Mouse (Mus musculus) leukemia stem cell, adult 10-12 weeks (primary cell): Measurements from ENCODE around the gene Nle1. TPM values are rescaled to one million over a fixed set of nuclear protein-coding genes. Genes with fewer than 3 reads are reported as not detected.

Source experiments
- polyA plus RNA-seq: library from polyadenylated mRNA; stranded (reverse); fragments of >175 nt; gene quantifications from 2 replicates; pipeline ENCODE4 v1.2.3, GENCODE M21; 2012; ENCODE audit warnings: low replicate concordance

The Nle1 gene
- 53.6 and 74.8 TPM in 2 replicates for polyA plus RNA-seq

DNA sequence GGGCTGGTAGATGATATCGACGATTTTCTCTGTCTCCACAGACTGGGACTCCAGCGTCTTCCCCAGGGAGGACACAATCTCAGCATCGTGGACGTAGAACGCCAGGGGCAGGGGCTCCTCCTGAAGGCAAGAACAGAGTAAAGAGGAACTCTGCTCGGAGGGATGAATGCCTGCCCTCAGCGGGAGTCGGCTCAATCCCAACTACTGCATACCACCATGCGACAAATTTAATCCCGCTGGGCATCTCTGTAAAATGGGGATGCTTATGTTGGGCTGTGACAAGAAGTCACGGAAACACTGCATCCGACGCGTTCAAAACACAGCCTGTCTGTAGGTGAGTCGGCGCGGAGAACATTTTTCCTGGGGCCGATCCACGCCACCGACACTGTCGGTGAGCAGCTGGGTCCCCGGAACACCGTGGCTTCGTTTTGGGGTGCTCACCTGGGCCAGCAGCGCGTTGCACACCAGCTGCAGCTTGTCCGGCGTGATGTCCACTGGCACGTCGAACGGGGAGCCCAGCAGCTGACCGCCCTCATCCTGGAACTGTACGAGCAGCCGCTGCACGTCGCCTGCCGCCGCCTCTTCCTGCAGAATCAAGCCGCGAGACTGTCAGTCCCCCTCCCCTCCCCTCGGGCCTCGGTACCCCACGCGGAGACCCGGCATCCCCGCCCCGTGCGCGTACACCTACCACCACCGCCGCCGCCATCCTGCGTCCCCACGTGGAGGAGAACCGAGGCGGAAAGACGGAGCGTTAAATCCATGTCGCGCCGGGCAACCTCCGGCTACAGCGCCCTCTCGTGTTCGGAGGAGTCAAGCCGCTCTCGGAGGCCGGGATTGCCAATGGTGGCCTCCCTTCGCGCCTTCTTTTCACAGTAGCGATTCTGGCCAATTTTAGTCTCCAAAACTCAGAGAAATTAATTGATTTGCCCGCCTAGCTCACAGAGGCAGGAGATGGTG, at the start of gene Nle1:
Gene Nle1 (minus strand): TSS at position 761 of the 957 bp plus-strand sequence.

GRCm38 (mm10) chr11:82950736-82951481, 42.7 kb upstream of the Nle1 start, which contains the start of gene Slfn5:
Gene Slfn5 (plus strand): TSS chr11:82951349.

DNA sequence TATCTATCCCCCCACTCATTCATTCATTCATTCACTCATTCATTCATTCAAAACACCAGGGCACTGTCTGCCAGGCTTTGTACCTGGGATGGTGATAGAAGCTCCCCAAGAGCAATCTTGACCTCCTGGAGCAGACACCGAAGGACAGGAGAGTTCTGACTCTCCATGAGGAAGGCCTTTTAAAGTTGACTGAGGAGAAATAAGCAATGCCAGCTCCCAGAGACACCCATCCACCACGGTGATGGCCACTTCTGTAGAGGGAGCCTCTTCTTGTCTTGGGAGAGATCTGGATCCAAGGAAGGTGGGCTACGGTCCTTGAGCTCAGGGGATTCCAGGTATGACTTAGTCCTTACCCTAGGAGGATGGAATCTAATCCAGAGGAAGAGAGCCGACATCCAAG, 2.0 kb upstream of the Nle1 start, which contains the start of gene Unc45b:
Gene Unc45b (plus strand): TSS at position 301 of the 400 bp plus-strand sequence.

DNA sequence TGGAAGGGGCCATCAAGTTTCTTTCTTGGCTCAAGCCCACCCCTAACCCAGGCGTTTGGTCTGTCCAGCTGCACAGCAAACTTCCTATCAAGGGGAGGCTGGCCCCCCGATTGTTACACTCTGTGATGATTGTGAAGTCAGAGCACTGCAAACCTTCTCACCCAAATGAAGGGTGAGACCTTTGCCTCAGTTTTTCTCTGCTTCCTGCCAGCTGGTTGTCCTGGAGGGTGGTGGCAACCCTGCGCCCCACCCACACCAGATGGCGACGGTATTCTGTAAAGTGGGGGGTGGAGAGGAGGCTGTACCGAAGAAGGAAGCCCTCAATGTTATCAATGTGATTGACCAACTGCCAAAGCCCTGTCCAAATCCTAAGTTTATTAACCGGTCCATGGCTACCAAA, 16.3 kb downstream of the Nle1 start, which contains the start of gene Fndc8:
Gene Fndc8 (plus strand): TSS at position 189 of the 400 bp plus-strand sequence.

GRCm38 (mm10) chr11:82890342-82890762, 17.9 kb downstream of the Nle1 start, which contains the start of gene Rad51d:
Gene Rad51d (minus strand): TSS chr11:82890614.

GRCm38 (mm10) chr11:82871031-82871446, 37.2 kb downstream of the Nle1 start, which contains the start of gene Rffl:
Gene Rffl (minus strand): TSS chr11:82871210.

Other genes starting within 250 kb of the Nle1 start
- not detected in 2 replicates for gene Cct6b, start 144.1 kb downstream of the Nle1 start, polyA plus RNA-seq
- gene Zfp830, start 144.1 kb downstream of the Nle1 start, polyA plus RNA-seq: 7.9 and 17.1 TPM in 2 replicates
- gene Lig3, start 127.3 kb downstream of the Nle1 start, polyA plus RNA-seq: 67.8 and 76.7 TPM in 2 replicates
- gene Rffl, start 37.2 kb downstream of the Nle1 start, polyA plus RNA-seq: 19.8 and 81.1 TPM in 2 replicates
- gene Rad51d, start 17.8 kb downstream of the Nle1 start, polyA plus RNA-seq: 7.8 and 9.3 TPM in 2 replicates
- not detected in 2 replicates for gene Fndc8, start 16.3 kb downstream of the Nle1 start, polyA plus RNA-seq
- 0.09 TPM in 1 of 2 replicates, not detected in the other for gene Unc45b, start 2.1 kb upstream of the Nle1 start, polyA plus RNA-seq
- 0.74 and 0.99 TPM in 2 replicates for gene Slfn5, start 42.9 kb upstream of the Nle1 start, polyA plus RNA-seq
- gene Slfn9, start 83.4 kb upstream of the Nle1 start, polyA plus RNA-seq: 2.0 and 5.0 TPM in 2 replicates
- gene Slfn8, start 112.4 kb upstream of the Nle1 start, polyA plus RNA-seq: 1.7 and 2.2 TPM in 2 replicates
- 0.92 and 5.7 TPM in 2 replicates for gene Slfn2, start 156.7 kb upstream of the Nle1 start, polyA plus RNA-seq
- gene Slfn1, start 208.4 kb upstream of the Nle1 start, polyA plus RNA-seq: 0.63 and 1.1 TPM in 2 replicates